Mouse (Mus musculus): ENCODE data around the gene Azin2. TPM values are rescaled to one million over a fixed set of nuclear protein-coding genes. Genes with fewer than 3 reads are reported as not detected.
A peak's percentile ranks its signal among the peaks of the same experiment; 100 is the strongest.

The Azin2 gene
- polyA plus RNA-seq, 1 experiment from 2014 or later: 17.5 TPM

- peak; percentile 38; the same call in 1 of the 2 replicates for ATAC-seq (replicated peaks; ENCODE audit: low FRiP score, low TSS enrichment, low read depth)
- no peak for DNase-seq (ENCODE audit: low spot score)
- peaks cover 36% of the 10 kb centered on the region for H3K36me3 ChIP-seq (ENCODE audit: control insufficient read depth, insufficient read depth, low read length)
- H3K4me1 ChIP-seq (replicated peaks; ENCODE audit: control insufficient read depth, insufficient read depth, low read length): peaks cover 41% of the 10 kb centered on the region
- no peaks in the 10 kb centered on the region for H3K27me3 ChIP-seq (replicated peaks; ENCODE audit: control insufficient read depth, insufficient read depth, low read length)
- H3K4me3 ChIP-seq (ENCODE audit: low read depth, low read length): no peak overlapping the region
- H3K9ac ChIP-seq (ENCODE audit: low read length): no peak overlapping the region
- H3K4me2 ChIP-seq (ENCODE audit: low read length): 0 out of 2 replicates have a peak overlapping the region, but pooled peaks have one; percentile 3
- H3K9me3 ChIP-seq (ENCODE audit: control insufficient read depth, low read length): no peaks in the 10 kb centered on the region
- 54% methylated on average over 8 of the region's 8 CpGs for WGBS
- H3K27ac ChIP-seq (ENCODE audit: low read depth): no peak overlapping the region
Observed at GRCm38 (mm10) chr4:128997258-128997657, 35.0 kb upstream of the Azin2 start.

GRCm38 (mm10) chr4:128995238-128995637 lies 33.0 kb upstream of the Azin2 start:
- Histone ChIP-seq H3K36me3 (ENCODE audit: control insufficient read depth, insufficient read depth, low read length) (peaks cover 18% of the 10 kb centered on the region), H3K9ac (ENCODE audit: low read length) (no peak overlapping the region), H3K4me3 (ENCODE audit: low read depth, low read length) (no peak overlapping the region), H3K9me3 (ENCODE audit: control insufficient read depth, low read length) (no peaks in the 10 kb centered on the region), H3K4me2 (ENCODE audit: low read length) (peak overlapping the region; percentile 14; the same call in 1 of the 2 replicates), H3K4me1 (replicated peaks; ENCODE audit: control insufficient read depth, insufficient read depth, low read length) (peaks cover 41% of the 10 kb centered on the region), H3K27ac (ENCODE audit: low read depth) (0 out of 2 replicates have a peak overlapping the region, but pooled peaks have one; percentile 1), H3K27me3 (replicated peaks; ENCODE audit: control insufficient read depth, insufficient read depth, low read length) (no peaks in the 10 kb centered on the region)
- ATAC-seq (replicated peaks; ENCODE audit: low FRiP score, low TSS enrichment, low read depth) (no peak), DNase-seq (ENCODE audit: low spot score) (no peak)
- 76% methylated on average over 7 of the region's 7 CpGs for WGBS

- Histone ChIP-seq H3K36me3 (ENCODE audit: control insufficient read depth, insufficient read depth, low read length) (peaks cover 3% of the 10 kb centered on the region; the same call in 1 of the 2 replicates), H3K4me3 (ENCODE audit: low read depth, low read length) (peak overlapping the region; percentile 88), H3K4me2 (ENCODE audit: low read length) (peak overlapping the region; percentile 80), H3K4me1 (replicated peaks; ENCODE audit: control insufficient read depth, insufficient read depth, low read length) (peaks cover 38% of the 10 kb centered on the region), H3K9ac (ENCODE audit: low read length) (peak overlapping the region; percentile 74), H3K9me3 (ENCODE audit: control insufficient read depth, low read length) (no peaks in the 10 kb centered on the region), H3K27me3 (replicated peaks; ENCODE audit: control insufficient read depth, insufficient read depth, low read length) (no peaks in the 10 kb centered on the region), H3K27ac (ENCODE audit: low read depth) (peak overlapping the region; percentile 68)
- DNase-seq (ENCODE audit: low spot score) (no peak), ATAC-seq (replicated peaks; ENCODE audit: low FRiP score, low TSS enrichment, low read depth) (no peak)
- 1% methylated on average over 12 of the region's 12 CpGs for WGBS
Observed at GRCm38 (mm10) chr4:128993675-128994074, 31.4 kb upstream of the Azin2 start.

DNA sequence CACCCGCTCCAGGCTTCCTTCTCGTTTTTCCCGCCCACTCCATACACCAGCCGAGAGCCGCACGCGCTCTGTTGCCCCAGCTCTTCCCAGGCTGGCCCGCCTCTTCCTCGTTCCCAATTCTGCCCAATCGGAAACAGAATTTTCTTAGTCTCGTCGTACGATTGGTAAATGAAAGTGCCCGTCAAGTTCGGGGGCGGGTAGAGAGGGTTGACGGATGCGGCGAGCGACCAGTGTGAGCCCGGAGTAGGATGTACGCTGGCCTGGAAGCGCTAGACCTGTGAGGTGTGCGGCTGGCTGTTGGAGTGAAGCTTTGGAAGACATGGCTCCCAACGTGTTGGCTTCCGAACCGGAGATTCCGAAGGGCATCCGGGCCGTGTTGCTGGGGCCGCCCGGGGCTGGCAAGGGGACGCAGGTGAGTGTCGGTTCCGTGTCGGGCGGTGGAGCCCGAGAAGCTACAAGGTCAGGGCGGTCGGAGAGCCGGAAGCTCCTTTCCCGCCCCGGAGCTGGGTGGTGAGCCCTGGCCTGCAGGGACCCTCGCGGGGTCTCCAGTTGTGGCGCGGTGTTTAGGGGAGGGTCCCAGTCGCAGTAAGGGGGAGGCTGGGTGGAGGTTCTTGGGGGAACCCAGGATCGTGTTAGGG lies 30.9 kb upstream of the Azin2 start:
- DNase-seq (ENCODE audit: low spot score): peak; percentile 100
- H3K9ac ChIP-seq (ENCODE audit: low read length): peak overlapping the region; percentile 74
- under 1% methylated on average over 49 of the region's 49 CpGs for WGBS
- H3K4me1 ChIP-seq (replicated peaks; ENCODE audit: control insufficient read depth, insufficient read depth, low read length): peaks cover 34% of the 10 kb centered on the region
- no peaks in the 10 kb centered on the region for H3K9me3 ChIP-seq (ENCODE audit: control insufficient read depth, low read length)
- H3K27ac ChIP-seq (ENCODE audit: low read depth): peak overlapping the region; percentile 68
- no peaks in the 10 kb centered on the region for H3K27me3 ChIP-seq (replicated peaks; ENCODE audit: control insufficient read depth, insufficient read depth, low read length)
- H3K4me3 ChIP-seq (ENCODE audit: low read depth, low read length): peak overlapping the region; percentile 88
- ATAC-seq (replicated peaks; ENCODE audit: low FRiP score, low TSS enrichment, low read depth): peak; percentile 98
- peaks cover 3% of the 10 kb centered on the region; the same call in 1 of the 2 replicates for H3K36me3 ChIP-seq (ENCODE audit: control insufficient read depth, insufficient read depth, low read length)
- peak overlapping the region; percentile 80 for H3K4me2 ChIP-seq (ENCODE audit: low read length)

DNA sequence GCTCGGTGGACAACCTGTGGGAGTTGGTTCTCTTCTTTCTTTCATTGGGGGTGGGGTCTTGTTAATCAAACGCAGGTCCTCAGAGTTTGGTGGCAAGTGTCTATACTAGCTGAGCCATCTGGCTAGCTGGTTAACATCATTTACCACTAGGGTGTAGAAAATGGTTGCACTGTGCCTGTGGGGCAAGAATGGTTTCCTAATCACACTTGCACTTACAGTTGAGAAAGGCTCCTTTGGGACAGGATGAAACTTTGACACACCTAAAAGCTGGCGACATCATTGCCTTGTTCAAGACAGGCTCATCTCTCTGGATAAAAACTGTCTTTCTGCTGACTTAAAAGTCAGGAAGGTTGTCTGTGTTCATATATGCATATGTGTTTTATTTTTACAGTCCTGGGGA lies 29.9 kb upstream of the Azin2 start:
- no peak for DNase-seq (ENCODE audit: low spot score)
- Histone ChIP-seq H3K4me2 (ENCODE audit: low read length) (no peak overlapping the region), H3K9ac (ENCODE audit: low read length) (no peak overlapping the region), H3K4me3 (ENCODE audit: low read depth, low read length) (no peak overlapping the region), H3K9me3 (ENCODE audit: control insufficient read depth, low read length) (no peaks in the 10 kb centered on the region), H3K36me3 (ENCODE audit: control insufficient read depth, insufficient read depth, low read length) (peaks cover 3% of the 10 kb centered on the region; the same call in 1 of the 2 replicates), H3K4me1 (replicated peaks; ENCODE audit: control insufficient read depth, insufficient read depth, low read length) (peaks cover 26% of the 10 kb centered on the region), H3K27ac (ENCODE audit: low read depth) (no peak overlapping the region), H3K27me3 (replicated peaks; ENCODE audit: control insufficient read depth, insufficient read depth, low read length) (no peaks in the 10 kb centered on the region)
- ATAC-seq (replicated peaks; ENCODE audit: low FRiP score, low TSS enrichment, low read depth): no peak
- WGBS: 86% methylated on average over 3 of the region's 3 CpGs

DNA sequence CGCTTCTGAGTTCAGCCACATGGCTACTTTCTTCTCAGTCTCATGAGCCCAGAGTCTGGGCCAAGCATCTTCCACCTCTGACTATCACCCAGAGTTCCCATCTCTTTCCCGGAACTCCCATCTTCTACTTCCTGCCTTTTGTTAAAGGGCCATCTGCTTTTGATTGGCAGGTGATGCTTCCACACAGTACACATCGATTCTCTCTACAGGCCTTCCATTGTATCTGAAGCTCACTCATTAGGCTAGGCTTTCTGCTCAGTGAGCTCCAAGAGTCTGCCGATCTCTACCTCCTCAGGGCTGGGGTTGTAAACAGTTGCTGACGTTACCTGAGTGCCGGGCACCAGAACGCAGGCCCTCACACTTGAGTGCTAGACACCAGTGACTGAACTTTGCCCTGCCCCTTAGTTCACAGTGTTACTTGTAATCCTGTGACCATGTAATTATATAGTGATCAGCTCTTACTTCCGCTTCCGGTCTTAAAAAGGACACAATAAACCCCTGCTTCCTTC lies 29.3 kb upstream of the Azin2 start, which contains the start of gene Ak2:
Gene Ak2, plus strand, starts transcription at position 459 of the 509 bp plus-strand sequence.
- 91% methylated on average over 9 of the region's 9 CpGs for WGBS
- no peak within 1 kb of the TSS for H3K4me3 ChIP-seq (ENCODE audit: low read depth, low read length)
- H3K27me3 ChIP-seq (replicated peaks; ENCODE audit: control insufficient read depth, insufficient read depth, low read length): no peaks in the 10 kb centered on the region
- no peak within 1 kb of the TSS for H3K27ac ChIP-seq (ENCODE audit: low read depth)
- peak within 1 kb of the TSS; percentile 5; the same call in 1 of the 2 replicates for H3K4me2 ChIP-seq (ENCODE audit: low read length)
- DNase-seq (ENCODE audit: low spot score): no peak
- peaks cover 21% of the 10 kb centered on the region for H3K4me1 ChIP-seq (replicated peaks; ENCODE audit: control insufficient read depth, insufficient read depth, low read length)
- no peaks in the 10 kb centered on the region for H3K9me3 ChIP-seq (ENCODE audit: control insufficient read depth, low read length)
- no peak within 1 kb of the TSS for H3K9ac ChIP-seq (ENCODE audit: low read length)
- peaks cover 3% of the 10 kb centered on the region; the same call in 1 of the 2 replicates for H3K36me3 ChIP-seq (ENCODE audit: control insufficient read depth, insufficient read depth, low read length)
- no peak for ATAC-seq (replicated peaks; ENCODE audit: low FRiP score, low TSS enrichment, low read depth)

GRCm38 (mm10) chr4:128989678-128990077 lies 27.4 kb upstream of the Azin2 start:
- H3K27me3 ChIP-seq (replicated peaks; ENCODE audit: control insufficient read depth, insufficient read depth, low read length): no peaks in the 10 kb centered on the region
- no peaks in the 10 kb centered on the region for H3K9me3 ChIP-seq (ENCODE audit: control insufficient read depth, low read length)
- H3K9ac ChIP-seq (ENCODE audit: low read length): no peak overlapping the region
- H3K36me3 ChIP-seq (ENCODE audit: control insufficient read depth, insufficient read depth, low read length): no peaks in the 10 kb centered on the region
- no peak overlapping the region for H3K27ac ChIP-seq (ENCODE audit: low read depth)
- ATAC-seq (replicated peaks; ENCODE audit: low FRiP score, low TSS enrichment, low read depth) (no peak), DNase-seq (ENCODE audit: low spot score) (no peak)
- peaks cover 10% of the 10 kb centered on the region for H3K4me1 ChIP-seq (replicated peaks; ENCODE audit: control insufficient read depth, insufficient read depth, low read length)
- no peak overlapping the region for H3K4me3 ChIP-seq (ENCODE audit: low read depth, low read length)
- H3K4me2 ChIP-seq (ENCODE audit: low read length): no peak overlapping the region
- WGBS: 59% methylated on average over 11 of the region's 11 CpGs

DNA sequence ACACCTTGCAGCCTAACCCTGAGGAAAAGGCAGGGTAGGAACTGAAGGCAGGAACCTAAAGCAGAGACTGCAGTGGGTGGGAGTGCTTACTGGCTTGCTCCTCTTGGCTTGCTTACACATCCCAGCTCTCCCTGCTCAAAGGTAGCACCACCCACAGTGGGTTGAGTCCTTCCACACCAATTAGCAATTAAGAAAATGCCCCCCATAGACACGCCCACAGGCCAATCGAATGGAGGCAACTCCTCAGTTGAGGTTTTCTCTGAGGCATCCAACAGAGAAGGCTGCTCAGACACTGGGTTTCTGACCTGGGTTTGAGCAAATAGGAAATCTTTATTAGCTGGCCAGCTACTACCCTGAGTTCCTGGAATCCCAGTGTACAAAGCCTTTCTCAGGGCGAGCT lies 26.7 kb upstream of the Azin2 start:
- WGBS: 62% methylated on average over 3 of the region's 3 CpGs
- no peak for DNase-seq (ENCODE audit: low spot score)

More for the DNA sequence above, 26.7 kb upstream of the Azin2 start:
- Histone ChIP-seq H3K27me3 (replicated peaks; ENCODE audit: control insufficient read depth, insufficient read depth, low read length) (no peaks in the 10 kb centered on the region), H3K27ac (ENCODE audit: low read depth) (no peak overlapping the region), H3K9ac (ENCODE audit: low read length) (no peak overlapping the region), H3K36me3 (ENCODE audit: control insufficient read depth, insufficient read depth, low read length) (no peaks in the 10 kb centered on the region), H3K4me2 (ENCODE audit: low read length) (no peak overlapping the region), H3K9me3 (ENCODE audit: control insufficient read depth, low read length) (no peaks in the 10 kb centered on the region), H3K4me3 (ENCODE audit: low read depth, low read length) (no peak overlapping the region), H3K4me1 (replicated peaks; ENCODE audit: control insufficient read depth, insufficient read depth, low read length) (peaks cover 3% of the 10 kb centered on the region)
- ATAC-seq (replicated peaks; ENCODE audit: low FRiP score, low TSS enrichment, low read depth): no peak
